Mouse (Mus musculus): ENCODE measurements at regions not wholly inside any gene's neighbourhood (a gene's known extent, or its start where the extent isn't known, plus 50 kb on each side); places are given as distances from the start of the nearest gene placed in this dataset.
A peak's percentile ranks its signal among the peaks of the same experiment; 100 is the strongest.

GRCm38 (mm10) chr14:60439106-60439505, 66.0 kb downstream of the Amer2 start:
- DNase-seq: no peak

- DNase-seq: no peak
These were observed 70.9 kb downstream of the Amer2 start for GRCm38 (mm10) chr14:60443821-60444551.

GRCm38 (mm10) chr14:60444552-60444937, 71.5 kb downstream of the Amer2 start:
- DNase-seq: no peak

GRCm38 (mm10) chr14:60446037-60446436, 73.0 kb downstream of the Amer2 start:
- DNase-seq: no peak

- no peak for DNase-seq
These were observed 78.2 kb downstream of the Amer2 start for GRCm38 (mm10) chr14:60451216-60451615.

- DNase-seq: peak in 1 of 2 experiments; percentile 40
These were observed 78.6 kb downstream of the Amer2 start for GRCm38 (mm10) chr14:60451684-60452083.

- peak in 1 of 2 experiments; percentile 20 for DNase-seq
These were observed 83.7 kb downstream of the Amer2 start for GRCm38 (mm10) chr14:60456767-60457166.

GRCm38 (mm10) chr14:60484996-60485888, 112.2 kb downstream of the Amer2 start:
- DNase-seq: peak; percentile 66 to 67

GRCm38 (mm10) chr14:60485889-60486274, 112.8 kb downstream of the Amer2 start:
- peak; percentile 20 for DNase-seq

- no peak for DNase-seq
These were observed 113.3 kb downstream of the Amer2 start for GRCm38 (mm10) chr14:60486278-60486935.

GRCm38 (mm10) chr14:60489111-60489510, 116.1 kb downstream of the Amer2 start:
- peak; percentile 12 to 13 for DNase-seq

GRCm38 (mm10) chr14:60490886-60491285, 117.8 kb downstream of the Amer2 start:
- DNase-seq: no peak

GRCm38 (mm10) chr14:60495441-60495840, 122.4 kb downstream of the Amer2 start:
- DNase-seq: no peak

GRCm38 (mm10) chr14:60502552-60502951, 129.5 kb downstream of the Amer2 start:
- DNase-seq: no peak

GRCm38 (mm10) chr14:60505066-60505465, 128.7 kb upstream of the Spata13 start:
- DNase-seq: no peak

- DNase-seq: no peak
These were observed 127.5 kb upstream of the Spata13 start for GRCm38 (mm10) chr14:60506296-60506695.

GRCm38 (mm10) chr14:60513560-60513959, 120.2 kb upstream of the Spata13 start:
- peak; percentile 60 to 62 for DNase-seq

GRCm38 (mm10) chr14:60515094-60515786, 118.6 kb upstream of the Spata13 start:
- no peak for DNase-seq

GRCm38 (mm10) chr14:60517891-60518290, 115.9 kb upstream of the Spata13 start:
- peak in 1 of 2 experiments; percentile 55 for DNase-seq

- no peak for DNase-seq
These were observed 110.8 kb upstream of the Spata13 start for GRCm38 (mm10) chr14:60523010-60523409.

GRCm38 (mm10) chr14:60524869-60525268, 108.9 kb upstream of the Spata13 start:
- no peak for DNase-seq

GRCm38 (mm10) chr14:60525284-60525962, 108.4 kb upstream of the Spata13 start:
- DNase-seq: peak; percentile 88 to 91

All from cerebellum, postnatal 14 days (tissue).